Mouse (Mus musculus) heart, embryonic 10.5 days (tissue): ENCODE measurements around the gene Rbpms2. TPM values are rescaled to one million over a fixed set of nuclear protein-coding genes. Genes with fewer than 3 reads are reported as not detected.

Source experiments
- DNase-seq: peaks from one replicate; pipeline ENCODE4 v3.0.0-alpha.2; 2017; ENCODE audit warnings: low spot score
- H3K27ac ChIP-seq: fragments of 300-500 bp; sonication (generic); 2 replicates; pipeline ENCODE4 v1.5.1; 2016; ENCODE audit warnings: mild to moderate bottlenecking
- H3K27me3 ChIP-seq: fragments of 300-500 bp; sonication (generic); 2 replicates; pipeline ENCODE4 v1.6.1; 2016; ENCODE audit warnings: mild to moderate bottlenecking; ENCODE audit not compliant: poor library complexity, insufficient read depth, severe bottlenecking
- H3K36me3 ChIP-seq: fragments of 300-500 bp; sonication (generic); 2 replicates; pipeline ENCODE4 v1.6.1; 2016; ENCODE audit warnings: mild to moderate bottlenecking, moderate library complexity
- H3K4me1 ChIP-seq: fragments of 300-500 bp; sonication (generic); 2 replicates; pipeline ENCODE4 v1.6.1; 2016; ENCODE audit warnings: mild to moderate bottlenecking
- H3K4me3 ChIP-seq: fragments of 300-500 bp; sonication (generic); 2 replicates; pipeline ENCODE4 v1.5.1; 2016; ENCODE audit warnings: mild to moderate bottlenecking, moderate library complexity
- H3K9me3 ChIP-seq: fragments of 300-500 bp; sonication (generic); 2 replicates; pipeline ENCODE4 v1.6.1; 2016; ENCODE audit warnings: mild to moderate bottlenecking, moderate library complexity
- WGBS: fragments of 180-500 bp; shearing (Covaris S2); methylation state at CpG from one replicate; pipeline ENCODE4 v1.1.7; 2016; 5-methylcytosine and 5-hydroxymethylcytosine counted together
- polyA plus RNA-seq: library from polyadenylated mRNA; unstranded; fragments of >200 nt; fragmentation: Nextera tagmentation; extraction: Ambion mirVana; gene quantifications from 2 replicates; pipeline ENCODE4 v1.2.1, GENCODE M21; 2016

Gene Rbpms2
- polyA plus RNA-seq, 1 experiment from 2014 or later, result 117 TPM

GRCm38 (mm10) chr9:65629767-65630630 lies 551 bp downstream of the Rbpms2 start:
- peak; percentile 81 for DNase-seq
- under 1% methylated on average over 58 of the region's 83 CpGs for WGBS

GRCm38 (mm10) chr9:65630631-65631353 lies 1.3 kb downstream of the Rbpms2 start:
- no peaks in the 10 kb centered on the region for H3K9me3 ChIP-seq
- DNase-seq, result no peak
- H3K4me3 ChIP-seq, result peak overlapping the region; percentile 99
- peaks cover 44% of the 10 kb centered on the region for H3K4me1 ChIP-seq
- H3K27me3 ChIP-seq, result peaks cover 10% of the 10 kb centered on the region
- 0% methylated on average over 72 of the region's 78 CpGs for WGBS
- H3K27ac ChIP-seq, result peak overlapping the region; percentile 98
- 0 out of 2 replicates have a peak, but pooled peaks cover 4% of the 10 kb centered on the region for H3K36me3 ChIP-seq

More at GRCm38 (mm10) chr9:65629767-65630630, 551 bp downstream of the Rbpms2 start:
- Histone ChIP-seq H3K4me1 (peaks cover 47% of the 10 kb centered on the region), H3K27me3 (peaks cover 10% of the 10 kb centered on the region), H3K36me3 (no peaks in the 10 kb centered on the region), H3K9me3 (no peaks in the 10 kb centered on the region), H3K27ac (peak overlapping the region; percentile 98), H3K4me3 (peak overlapping the region; percentile 99)

GRCm38 (mm10) chr9:65631354-65632021 lies 2.0 kb downstream of the Rbpms2 start:
- Histone ChIP-seq H3K27ac (peak overlapping the region; percentile 98), H3K27me3 (peaks cover 10% of the 10 kb centered on the region), H3K36me3 (0 out of 2 replicates have a peak, but pooled peaks cover 6% of the 10 kb centered on the region), H3K4me3 (peak overlapping the region; percentile 99), H3K9me3 (no peaks in the 10 kb centered on the region), H3K4me1 (peaks cover 51% of the 10 kb centered on the region)
- no peak for DNase-seq
- WGBS, result 6% methylated on average over 16 of the region's 16 CpGs

GRCm38 (mm10) chr9:65635766-65636165 lies 6.3 kb downstream of the Rbpms2 start:
- Histone ChIP-seq H3K9me3 (no peaks in the 10 kb centered on the region), H3K4me1 (peaks cover 69% of the 10 kb centered on the region), H3K27me3 (no peaks in the 10 kb centered on the region), H3K36me3 (peaks cover 6% of the 10 kb centered on the region; the same call in 1 of the 2 replicates), H3K4me3 (no peak overlapping the region), H3K27ac (no peak overlapping the region)
- 67% methylated on average over 1 of the region's 1 CpGs for WGBS
- DNase-seq, result no peak

GRCm38 (mm10) chr9:65636926-65637325 lies 7.5 kb downstream of the Rbpms2 start:
- DNase-seq, result no peak
- no peaks in the 10 kb centered on the region for H3K9me3 ChIP-seq
- peaks cover 6% of the 10 kb centered on the region; the same call in 1 of the 2 replicates for H3K36me3 ChIP-seq
- no peak overlapping the region for H3K4me3 ChIP-seq
- 84% methylated on average over 4 of the region's 4 CpGs for WGBS
- no peak overlapping the region for H3K27ac ChIP-seq
- H3K4me1 ChIP-seq, result peaks cover 69% of the 10 kb centered on the region
- H3K27me3 ChIP-seq, result no peaks in the 10 kb centered on the region

- Histone ChIP-seq H3K4me1 (peaks cover 59% of the 10 kb centered on the region), H3K27ac (peak overlapping the region; percentile 86), H3K36me3 (peaks cover 6% of the 10 kb centered on the region; the same call in 1 of the 2 replicates), H3K4me3 (peak overlapping the region; percentile 24), H3K27me3 (no peaks in the 10 kb centered on the region), H3K9me3 (no peaks in the 10 kb centered on the region)
- 23% methylated on average over 5 of the region's 5 CpGs for WGBS
- DNase-seq, result peak; percentile 84
Observed at GRCm38 (mm10) chr9:65639065-65639464, 9.6 kb downstream of the Rbpms2 start.

- Histone ChIP-seq H3K36me3 (peaks cover 3% of the 10 kb centered on the region; the same call in 1 of the 2 replicates), H3K27ac (peak overlapping the region; percentile 86), H3K4me1 (peaks cover 75% of the 10 kb centered on the region), H3K9me3 (no peaks in the 10 kb centered on the region), H3K27me3 (no peaks in the 10 kb centered on the region), H3K4me3 (peak overlapping the region; percentile 5; the same call in 1 of the 2 replicates)
- DNase-seq, result no peak
- 2% methylated on average over 5 of the region's 5 CpGs for WGBS
Observed at GRCm38 (mm10) chr9:65640838-65641410, 11.5 kb downstream of the Rbpms2 start.

- peak overlapping the region; percentile 86 for H3K27ac ChIP-seq
- H3K4me1 ChIP-seq, result peaks cover 76% of the 10 kb centered on the region
- H3K27me3 ChIP-seq, result no peaks in the 10 kb centered on the region
- no peaks in the 10 kb centered on the region; the same call in 1 of the 2 replicates for H3K36me3 ChIP-seq
- 15% methylated on average over 12 of the region's 12 CpGs for WGBS
- DNase-seq, result no peak
- peak overlapping the region; percentile 29 for H3K4me3 ChIP-seq
- H3K9me3 ChIP-seq, result no peaks in the 10 kb centered on the region
Observed at GRCm38 (mm10) chr9:65641446-65642052, 12.1 kb downstream of the Rbpms2 start.

- 0 out of 2 replicates have a peak overlapping the region, but pooled peaks have one; percentile 81 for H3K27ac ChIP-seq
- peaks cover 82% of the 10 kb centered on the region for H3K4me1 ChIP-seq
- H3K27me3 ChIP-seq, result no peaks in the 10 kb centered on the region
- no peaks in the 10 kb centered on the region; the same call in 1 of the 2 replicates for H3K36me3 ChIP-seq
- H3K4me3 ChIP-seq, result no peak overlapping the region
- DNase-seq, result no peak
- H3K9me3 ChIP-seq, result no peaks in the 10 kb centered on the region
Observed at GRCm38 (mm10) chr9:65642546-65642945, 13.1 kb downstream of the Rbpms2 start.

- H3K4me1 ChIP-seq, result peaks cover 84% of the 10 kb centered on the region
Observed at GRCm38 (mm10) chr9:65644960-65645359, 15.5 kb downstream of the Rbpms2 start.

GRCm38 (mm10) chr9:65645984-65646383 lies 16.5 kb downstream of the Rbpms2 start:
- Histone ChIP-seq H3K4me3 (peak overlapping the region; percentile 13), H3K36me3 (peaks cover under 1% of the 10 kb centered on the region; the same call in 1 of the 2 replicates), H3K9me3 (no peaks in the 10 kb centered on the region), H3K4me1 (peaks cover 84% of the 10 kb centered on the region), H3K27me3 (no peaks in the 10 kb centered on the region), H3K27ac (peak overlapping the region; percentile 87)
- 17% methylated on average over 3 of the region's 3 CpGs for whole genome bisulfite sequencing
- DNase-seq, result no peak

More at GRCm38 (mm10) chr9:65644960-65645359, 15.5 kb downstream of the Rbpms2 start:
- DNase-seq, result no peak
- Histone ChIP-seq H3K9me3 (no peaks in the 10 kb centered on the region), H3K27ac (peak overlapping the region; percentile 87), H3K4me3 (no peak overlapping the region), H3K27me3 (no peaks in the 10 kb centered on the region), H3K36me3 (no peaks in the 10 kb centered on the region)
- 85% methylated on average over 4 of the region's 4 CpGs for WGBS

GRCm38 (mm10) chr9:65646782-65647181 lies 17.3 kb downstream of the Rbpms2 start:
- H3K4me1 ChIP-seq, result peaks cover 80% of the 10 kb centered on the region
- no peak for DNase-seq
- H3K36me3 ChIP-seq, result peaks cover 5% of the 10 kb centered on the region
- no peaks in the 10 kb centered on the region for H3K9me3 ChIP-seq
- H3K27me3 ChIP-seq, result no peaks in the 10 kb centered on the region
- H3K4me3 ChIP-seq, result no peak overlapping the region
- H3K27ac ChIP-seq, result peak overlapping the region; percentile 87
- WGBS, result 87% methylated on average over 2 of the region's 2 CpGs
